Mouse (Mus musculus) ES-Bruce4 (cell line): ENCODE measurements around the gene Scamp5.

Experiments
- CTCF ChIP-seq: IDR thresholded peaks from one replicate; pipeline ENCODE4 v1.8.1; 2011; ENCODE audit warnings: low read depth, low read length
- POLR2A ChIP-seq: IDR thresholded peaks from one replicate; pipeline ENCODE4 v1.8.1; 2011; ENCODE audit warnings: low read length; ENCODE audit not compliant: insufficient read depth

- no peak for TF ChIP-seq CTCF
- no peak for TF ChIP-seq POLR2A
Observed at GRCm38 (mm10) chr9:57494970-57495369, 27.1 kb upstream of the Scamp5 start.
